Mouse (Mus musculus) ES-Bruce4 (cell line): Measurements from ENCODE around the gene Kcne4. TPM values are rescaled to one million over a fixed set of nuclear protein-coding genes. Genes with fewer than 3 reads are reported as not detected.
"Not testable (repeated sequence)": the region's sequence is repeated elsewhere in the genome, so short reads cannot be mapped to it uniquely, and the experiment has no call there.

Experiments used
- H3K27ac ChIP-seq: 2 replicates; pipeline ENCODE4 v1.5.1; 2012; ENCODE audit warnings: low read length, inconsistent platforms; ENCODE audit not compliant: insufficient read depth
- H3K27me3 ChIP-seq: 2 replicates; pipeline ENCODE4 v1.6.1; 2012; ENCODE audit warnings: mild to moderate bottlenecking, low read length, inconsistent platforms; ENCODE audit not compliant: control insufficient read depth, poor library complexity, insufficient read depth, severe bottlenecking
- H3K36me3 ChIP-seq: 2 replicates; pipeline ENCODE4 v1.6.1; 2012; ENCODE audit warnings: inconsistent platforms, mild to moderate bottlenecking, low read length, moderate library complexity; ENCODE audit not compliant: control insufficient read depth, poor library complexity, insufficient read depth, severe bottlenecking
- H3K4me1 ChIP-seq: one replicate; pipeline ENCODE4 v1.8.1; 2011; ENCODE audit warnings: low read length; ENCODE audit not compliant: control insufficient read depth, insufficient read depth
- H3K4me3 ChIP-seq: 2 replicates; pipeline ENCODE4 v1.5.1; 2011; ENCODE audit warnings: low read depth, mild to moderate bottlenecking, low read length
- H3K9ac ChIP-seq: 2 replicates; pipeline ENCODE4 v1.6.1; 2012; ENCODE audit warnings: low read depth, mild to moderate bottlenecking, inconsistent platforms; ENCODE audit not compliant: poor library complexity, severe bottlenecking
- H3K9me3 ChIP-seq: replicated peaks from 2 replicates; pipeline ENCODE4 v1.6.1; 2012; ENCODE audit warnings: mild to moderate bottlenecking, low read length, inconsistent platforms; ENCODE audit not compliant: control insufficient read depth, poor library complexity, insufficient read depth, severe bottlenecking
- CTCF ChIP-seq: IDR thresholded peaks from one replicate; pipeline ENCODE4 v1.8.1; 2011; ENCODE audit warnings: low read depth, low read length
- EP300 ChIP-seq: IDR thresholded peaks from 2 replicates; pipeline ENCODE4 v1.6.1; 2011; ENCODE audit warnings: low read depth, low read length; ENCODE audit not compliant: insufficient read depth
- POLR2A ChIP-seq: IDR thresholded peaks from one replicate; pipeline ENCODE4 v1.8.1; 2011; ENCODE audit warnings: low read length; ENCODE audit not compliant: insufficient read depth
- polyA plus RNA-seq: library from polyadenylated mRNA; stranded (reverse); fragments of >200 nt; gene quantifications from 2 replicates; pipeline ENCODE4 v1.2.4, GENCODE M21; 2011; ENCODE audit warnings: low read depth; ENCODE audit not compliant: missing spikeins, insufficient read depth, insufficient read length

Gene Kcne4
- polyA plus RNA-seq, result not detected in 2 replicates

DNA sequence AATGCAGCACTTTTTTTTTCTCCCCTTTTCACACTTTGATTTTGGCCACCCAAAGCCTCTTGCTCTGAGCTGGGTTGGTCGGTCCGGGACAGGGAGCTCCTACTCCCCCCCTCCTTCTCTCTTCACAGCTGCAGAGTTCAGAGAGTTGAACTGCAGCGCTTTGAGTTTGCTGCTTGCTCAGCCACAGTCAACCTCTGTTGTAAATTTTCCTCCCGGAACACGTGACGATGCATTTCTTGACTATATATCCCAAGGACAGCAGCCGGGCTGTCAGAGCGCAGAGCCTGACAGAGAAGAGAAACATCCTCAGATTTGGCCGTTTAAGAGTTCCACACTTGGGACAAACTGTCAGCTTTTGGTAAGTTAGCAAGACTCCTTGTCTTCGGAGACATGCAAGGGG is at the start of gene Kcne4:
Gene Kcne4, plus strand, starts transcription at position 120 of the 400 bp plus-strand sequence.
- Histone ChIP-seq H3K9ac (no peak within 1 kb of the TSS), H3K27me3 (no peaks in the 10 kb centered on the region), H3K9me3 (no peaks in the 10 kb centered on the region), H3K4me1 (no peaks in the 10 kb centered on the region), H3K4me3 (no peak within 1 kb of the TSS), H3K36me3 (no peaks in the 10 kb centered on the region), H3K27ac (no peak within 1 kb of the TSS)
- TF ChIP-seq EP300 (no peak), POLR2A (no peak), CTCF (no peak)

DNA sequence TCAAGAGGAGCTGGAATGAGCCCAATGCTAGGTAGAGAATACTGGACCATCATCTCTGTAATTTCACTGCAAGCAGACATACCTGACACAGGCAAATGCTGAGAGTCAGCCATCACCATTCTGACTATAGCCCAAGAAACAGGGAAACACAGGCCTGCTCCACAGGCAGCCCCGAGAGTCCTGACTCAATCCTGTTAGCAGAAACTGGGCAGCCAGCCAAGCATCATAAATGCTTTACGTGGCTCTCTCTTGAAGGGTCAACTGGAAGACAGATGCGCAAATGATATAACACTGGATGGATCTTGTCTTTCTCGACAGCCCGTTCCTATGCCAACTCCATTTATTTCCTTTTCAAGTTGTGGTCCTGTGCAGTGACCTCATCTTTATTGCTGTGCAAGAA is 34.7 kb upstream of the Kcne4 start:
- H3K9ac ChIP-seq, result no peak overlapping the region
- no peak overlapping the region for H3K4me3 ChIP-seq
- no peaks in the 10 kb centered on the region for H3K4me1 ChIP-seq
- H3K27ac ChIP-seq, result no peak overlapping the region
- H3K36me3 ChIP-seq, result no peaks in the 10 kb centered on the region
- H3K27me3 ChIP-seq, result no peaks in the 10 kb centered on the region
- TF ChIP-seq CTCF, result no peak
- no peak for TF ChIP-seq EP300
- TF ChIP-seq POLR2A, result no peak
- no peaks in the 10 kb centered on the region for H3K9me3 ChIP-seq

DNA sequence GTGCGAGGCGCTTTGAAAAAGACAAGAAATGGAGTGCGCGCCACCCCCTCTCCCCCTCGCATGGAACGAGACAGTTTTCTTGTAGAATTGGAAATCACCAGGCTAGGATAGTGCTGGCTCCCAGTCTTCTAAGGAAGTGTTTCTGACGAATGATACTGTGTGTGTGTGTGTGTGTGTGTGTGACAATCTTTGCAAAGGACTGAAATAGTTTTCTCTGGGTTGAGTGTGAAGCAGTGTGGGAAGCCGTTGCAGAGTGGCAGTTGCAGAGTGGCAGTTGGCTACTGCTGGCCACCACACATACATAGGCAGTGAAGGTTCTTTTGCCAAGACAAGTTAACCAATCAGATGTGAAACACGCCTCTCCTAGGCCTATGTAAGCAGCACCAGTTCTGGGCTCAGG is 31.6 kb upstream of the Kcne4 start:
- H3K27ac ChIP-seq, H3K4me3 ChIP-seq, H3K36me3 ChIP-seq, H3K9me3 ChIP-seq, H3K4me1 ChIP-seq, H3K27me3 ChIP-seq, H3K9ac ChIP-seq: not testable (repeated sequence)

DNA sequence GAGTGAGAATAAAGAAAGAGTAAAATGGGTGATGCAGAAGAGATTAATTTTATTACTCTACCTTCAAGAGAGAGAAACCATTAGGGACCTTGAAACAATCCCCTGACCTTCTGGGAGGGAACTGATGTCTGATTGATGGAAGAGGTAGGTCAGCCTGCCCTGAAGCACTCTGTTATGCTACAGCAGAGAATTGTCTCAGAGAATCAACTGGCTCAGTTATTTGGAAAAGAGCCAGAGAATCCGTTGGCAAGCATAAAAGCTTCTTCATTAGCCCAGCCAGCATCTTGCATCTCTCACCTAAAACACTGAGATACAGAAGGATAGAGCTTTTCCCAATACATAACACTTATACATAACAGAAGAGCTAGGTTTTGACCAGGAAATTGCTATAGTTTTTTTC is 26.8 kb upstream of the Kcne4 start:
- Histone ChIP-seq H3K9ac (no peak overlapping the region), H3K27ac (no peak overlapping the region), H3K4me1 (no peaks in the 10 kb centered on the region), H3K9me3 (no peaks in the 10 kb centered on the region), H3K36me3 (no peaks in the 10 kb centered on the region), H3K27me3 (no peaks in the 10 kb centered on the region), H3K4me3 (no peak overlapping the region)
- TF ChIP-seq EP300 (no peak), POLR2A (no peak), CTCF (no peak)

DNA sequence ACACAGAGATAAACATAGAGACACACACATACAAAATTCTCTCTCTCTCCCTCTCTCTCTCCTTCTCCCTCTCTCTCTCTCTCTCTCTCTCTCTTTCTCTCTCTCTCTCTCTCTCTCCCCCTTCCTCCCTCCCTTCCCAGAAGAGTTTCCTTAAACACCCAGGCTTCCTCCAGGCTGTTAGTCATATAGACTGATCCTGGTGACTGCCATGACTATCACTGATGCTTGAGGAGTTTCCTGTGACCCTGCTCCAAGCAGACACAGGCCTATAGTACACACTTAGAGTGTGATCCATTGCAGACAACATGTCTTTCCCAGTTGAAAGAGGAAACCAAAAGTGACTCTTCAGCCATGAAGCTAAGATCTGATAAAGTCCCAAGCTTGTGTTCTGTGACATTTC is 9.1 kb upstream of the Kcne4 start:
- Histone ChIP-seq H3K27me3 (no peaks in the 10 kb centered on the region), H3K36me3 (no peaks in the 10 kb centered on the region), H3K27ac (no peak overlapping the region), H3K4me3 (no peak overlapping the region), H3K9me3 (no peaks in the 10 kb centered on the region), H3K9ac (no peak overlapping the region), H3K4me1 (no peaks in the 10 kb centered on the region)
- no peak for TF ChIP-seq POLR2A
- TF ChIP-seq EP300, result no peak
- TF ChIP-seq CTCF, result no peak

DNA sequence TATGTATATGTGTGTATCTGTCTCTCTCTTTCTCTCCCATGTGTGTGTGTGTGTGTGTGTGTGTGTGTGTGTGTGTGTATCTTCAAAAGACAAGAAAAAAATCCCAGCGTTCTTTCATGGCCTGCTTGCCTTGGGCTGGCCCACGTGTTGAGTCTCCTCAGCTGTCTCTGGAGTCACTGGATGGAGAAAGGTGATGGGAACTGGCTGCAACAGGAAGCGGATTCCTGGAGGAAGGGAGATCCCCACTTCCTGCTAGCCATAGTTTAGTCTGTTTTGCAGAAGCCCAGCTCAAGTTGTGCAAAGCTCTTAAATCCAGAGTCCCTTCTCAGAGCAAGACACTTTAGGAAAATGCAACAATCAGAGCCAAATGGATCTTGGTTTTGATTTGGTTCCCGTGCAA is 6.7 kb upstream of the Kcne4 start:
- Histone ChIP-seq H3K4me3 (no peak overlapping the region), H3K36me3 (no peaks in the 10 kb centered on the region), H3K9me3 (no peaks in the 10 kb centered on the region), H3K9ac (no peak overlapping the region), H3K27me3 (no peaks in the 10 kb centered on the region), H3K4me1 (no peaks in the 10 kb centered on the region), H3K27ac (no peak overlapping the region)
- TF ChIP-seq CTCF, result no peak
- TF ChIP-seq EP300, result no peak
- TF ChIP-seq POLR2A, result no peak
